Mouse (Mus musculus): Measurements from ENCODE around the gene Rdx. TPM values are rescaled to one million over a fixed set of nuclear protein-coding genes. Genes with fewer than 3 reads are reported as not detected.
"Not testable (repeated sequence)": the region's sequence is repeated elsewhere in the genome, so short reads cannot be mapped to it uniquely, and the experiment has no call there.

Gene Rdx
- polyA plus RNA-seq, 1 experiment from 2014 or later = 148 TPM

DNA sequence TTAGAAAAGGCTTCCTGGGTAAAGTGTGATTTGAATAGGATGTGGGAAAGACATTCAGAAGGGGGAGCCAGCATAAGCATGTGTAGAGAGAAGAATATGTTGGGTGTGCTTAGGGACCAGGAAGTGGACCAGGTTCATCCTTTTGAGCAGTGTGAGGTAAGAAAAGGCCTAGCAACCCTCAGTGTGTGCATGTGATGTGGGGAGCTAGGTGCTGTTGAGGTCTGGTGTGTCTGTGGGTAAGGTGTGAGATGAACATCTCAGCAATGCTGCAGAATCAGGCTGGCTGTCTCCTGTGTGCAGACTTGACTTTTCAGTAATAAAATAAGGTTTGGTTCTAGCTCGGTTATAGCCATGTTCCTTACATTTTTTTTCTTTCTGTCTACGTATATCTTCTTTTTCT is 23.1 kb downstream of the Rdx start:
- Histone ChIP-seq H3K4me1 (no peaks in the 10 kb centered on the region), H3K9ac (no peak overlapping the region), H3K36me3 (peaks cover 73% of the 10 kb centered on the region), H3K4me3 (no peak overlapping the region), H3K9me3 (no peaks in the 10 kb centered on the region), H3K4me2 (replicated peaks) (no peak overlapping the region), H3K27me3 (no peaks in the 10 kb centered on the region), H3K27ac (no peak overlapping the region)
- no peak for ATAC-seq (ENCODE audit: low FRiP score, low read depth)
- WGBS = 97% methylated on average over 2 of the region's 2 CpGs

DNA sequence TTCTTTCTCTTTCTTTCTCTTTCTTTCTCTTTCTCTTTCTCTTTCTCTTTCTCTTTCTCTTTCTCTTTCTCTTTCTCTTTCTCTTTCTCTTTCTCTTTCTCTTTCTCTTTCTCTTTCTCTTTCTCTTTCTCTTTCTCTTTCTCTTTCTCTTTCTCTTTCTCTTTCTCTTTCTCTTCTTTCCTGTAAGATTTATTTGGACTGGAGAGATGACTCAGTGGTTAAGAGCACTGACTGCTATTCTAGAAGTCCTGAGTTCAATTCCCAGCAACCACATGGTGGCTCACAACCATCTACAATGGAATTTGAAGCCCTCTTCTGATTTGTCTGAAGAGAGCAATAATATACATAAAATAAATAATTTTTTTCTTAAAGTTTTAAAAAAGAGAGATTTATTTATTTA is 24.4 kb downstream of the Rdx start:
- H3K4me2 ChIP-seq (replicated peaks); H3K4me3 ChIP-seq; H3K27me3 ChIP-seq; H3K9me3 ChIP-seq; ATAC-seq (ENCODE audit: low FRiP score, low read depth); H3K27ac ChIP-seq; H3K4me1 ChIP-seq; H3K9ac ChIP-seq: not testable (repeated sequence)
- H3K36me3 ChIP-seq = peaks cover 64% of the 10 kb centered on the region

DNA sequence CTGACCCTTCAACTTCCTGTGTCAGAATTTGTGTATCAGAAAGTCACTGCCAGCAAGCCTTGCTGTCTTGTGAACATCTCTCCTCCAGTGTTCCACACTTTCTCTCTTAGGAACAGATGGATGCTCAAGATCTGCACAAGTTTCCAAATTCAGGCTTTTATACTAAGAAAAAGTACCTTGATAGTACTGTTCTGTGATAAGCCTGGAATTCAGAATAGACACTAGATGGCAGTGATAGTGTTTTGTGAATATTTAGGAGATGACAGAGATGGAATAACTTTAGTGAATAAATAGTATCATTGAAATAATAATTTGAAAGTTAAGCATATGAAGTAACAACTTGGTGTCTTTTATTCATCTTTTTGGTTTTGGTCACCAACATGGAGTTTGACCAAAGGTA is 25.2 kb downstream of the Rdx start:
- no peak overlapping the region for H3K4me3 ChIP-seq
- H3K4me1 ChIP-seq = no peaks in the 10 kb centered on the region
- peaks cover 68% of the 10 kb centered on the region for H3K36me3 ChIP-seq
- ATAC-seq (ENCODE audit: low FRiP score, low read depth) = no peak
- no peak overlapping the region for H3K9ac ChIP-seq
- H3K27ac ChIP-seq = no peak overlapping the region
- no peaks in the 10 kb centered on the region for H3K9me3 ChIP-seq
- H3K4me2 ChIP-seq (replicated peaks) = no peak overlapping the region
- no peaks in the 10 kb centered on the region for H3K27me3 ChIP-seq

DNA sequence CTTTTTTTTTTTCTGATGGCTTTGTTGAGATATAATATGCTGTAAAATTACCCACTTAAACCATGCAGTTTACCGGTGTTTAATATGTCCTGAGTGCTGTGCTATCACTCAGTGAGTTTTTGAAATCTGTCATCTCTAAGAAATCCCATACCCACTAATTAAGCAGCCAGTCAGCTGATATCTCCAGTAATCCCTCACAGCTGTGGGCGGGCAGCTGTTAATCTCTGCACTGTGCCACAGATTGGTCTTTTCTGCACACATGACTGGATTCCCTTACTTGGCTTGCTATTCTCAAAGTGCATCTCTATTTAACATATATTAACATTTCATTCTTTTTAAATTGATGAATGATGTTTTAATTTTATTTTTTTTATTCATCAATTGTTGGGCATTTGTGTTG is 29.1 kb downstream of the Rdx start:
- H3K4me2 ChIP-seq (replicated peaks) = no peak overlapping the region
- no peak overlapping the region for H3K9ac ChIP-seq
- no peak for ATAC-seq (ENCODE audit: low FRiP score, low read depth)
- H3K36me3 ChIP-seq = peaks cover 71% of the 10 kb centered on the region
- no peak overlapping the region for H3K27ac ChIP-seq
- no peaks in the 10 kb centered on the region for H3K27me3 ChIP-seq
- 82% methylated on average over 2 of the region's 2 CpGs for WGBS
- no peaks in the 10 kb centered on the region for H3K9me3 ChIP-seq
- H3K4me3 ChIP-seq = no peak overlapping the region
- H3K4me1 ChIP-seq = no peaks in the 10 kb centered on the region

DNA sequence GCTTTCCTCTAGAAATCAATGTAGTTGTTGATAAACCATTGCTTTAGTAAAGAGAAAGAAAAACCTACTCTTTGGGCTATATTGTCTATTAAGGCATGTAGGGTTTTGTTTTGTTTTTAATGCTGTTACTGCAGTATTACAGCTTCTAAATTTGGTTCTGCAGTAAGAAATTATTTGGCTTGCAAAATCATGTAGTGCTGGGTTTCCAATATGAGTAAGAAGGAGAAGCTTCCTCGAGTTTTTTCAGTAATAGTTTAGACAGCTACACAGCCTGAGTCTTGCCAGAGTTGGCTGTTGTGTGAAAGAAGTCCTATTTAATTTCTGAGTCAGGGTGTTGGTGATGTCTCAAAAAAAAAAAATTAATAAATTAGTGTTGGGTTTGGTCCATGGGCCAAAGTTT is 30.7 kb downstream of the Rdx start:
- no peaks in the 10 kb centered on the region for H3K9me3 ChIP-seq
- H3K4me3 ChIP-seq = no peak overlapping the region
- H3K27ac ChIP-seq = no peak overlapping the region
- ATAC-seq (ENCODE audit: low FRiP score, low read depth) = no peak
- H3K4me1 ChIP-seq = no peaks in the 10 kb centered on the region
- H3K36me3 ChIP-seq = peaks cover 69% of the 10 kb centered on the region
- H3K4me2 ChIP-seq (replicated peaks) = no peak overlapping the region
- H3K9ac ChIP-seq = no peak overlapping the region
- WGBS = 90% methylated on average over 1 of the region's 1 CpGs
- H3K27me3 ChIP-seq = no peaks in the 10 kb centered on the region

DNA sequence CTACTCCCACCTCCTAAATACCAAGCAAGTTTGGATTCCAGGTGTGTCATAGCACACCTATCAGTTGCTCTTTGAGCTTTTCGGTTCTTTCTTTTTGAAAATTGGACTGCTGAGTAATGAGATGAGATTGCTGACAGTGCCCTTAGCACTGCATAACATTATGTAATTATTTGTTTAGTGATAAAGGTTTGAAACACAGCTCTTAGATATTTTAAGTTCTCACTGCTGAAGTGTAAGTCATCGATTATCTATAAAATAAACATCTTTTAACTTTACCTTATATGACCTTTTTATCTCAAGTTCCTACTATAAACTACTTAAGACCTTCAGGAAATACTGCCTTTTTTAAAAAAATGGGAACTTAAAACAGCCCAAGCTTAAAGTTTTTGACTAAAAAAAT is 35.0 kb downstream of the Rdx start:
- H3K27me3 ChIP-seq = no peaks in the 10 kb centered on the region
- H3K36me3 ChIP-seq = peaks cover 75% of the 10 kb centered on the region
- no peaks in the 10 kb centered on the region for H3K9me3 ChIP-seq
- no peak for ATAC-seq (ENCODE audit: low FRiP score, low read depth)
- H3K27ac ChIP-seq = no peak overlapping the region
- 94% methylated on average over 2 of the region's 2 CpGs for WGBS
- H3K4me1 ChIP-seq = no peaks in the 10 kb centered on the region
- H3K9ac ChIP-seq = no peak overlapping the region
- H3K4me2 ChIP-seq (replicated peaks) = no peak overlapping the region
- no peak overlapping the region for H3K4me3 ChIP-seq

DNA sequence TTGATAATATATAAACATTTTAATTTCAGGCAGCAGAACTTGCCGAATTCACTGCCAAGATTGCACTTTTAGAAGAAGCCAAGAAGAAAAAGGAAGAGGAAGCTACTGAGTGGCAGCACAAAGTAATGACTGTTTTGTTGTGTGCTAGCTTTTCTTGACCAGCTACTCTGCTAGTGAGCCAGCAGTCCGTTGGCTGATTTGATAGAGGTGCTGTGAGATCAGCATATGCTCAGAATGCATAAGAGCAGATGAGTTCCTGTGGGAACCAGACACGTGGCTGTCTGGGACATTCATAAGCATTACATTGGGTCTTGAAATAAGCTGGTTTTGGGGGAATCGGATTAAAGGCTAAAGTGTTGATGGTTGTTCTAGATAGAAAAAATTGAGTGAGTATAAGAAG is 35.4 kb downstream of the Rdx start:
- Histone ChIP-seq H3K4me2 (replicated peaks) (no peak overlapping the region), H3K27me3 (no peaks in the 10 kb centered on the region), H3K4me3 (no peak overlapping the region), H3K9me3 (no peaks in the 10 kb centered on the region), H3K4me1 (no peaks in the 10 kb centered on the region), H3K36me3 (peaks cover 76% of the 10 kb centered on the region), H3K27ac (no peak overlapping the region), H3K9ac (no peak overlapping the region)
- ATAC-seq (ENCODE audit: low FRiP score, low read depth) = no peak
- WGBS = 89% methylated on average over 4 of the region's 4 CpGs

DNA sequence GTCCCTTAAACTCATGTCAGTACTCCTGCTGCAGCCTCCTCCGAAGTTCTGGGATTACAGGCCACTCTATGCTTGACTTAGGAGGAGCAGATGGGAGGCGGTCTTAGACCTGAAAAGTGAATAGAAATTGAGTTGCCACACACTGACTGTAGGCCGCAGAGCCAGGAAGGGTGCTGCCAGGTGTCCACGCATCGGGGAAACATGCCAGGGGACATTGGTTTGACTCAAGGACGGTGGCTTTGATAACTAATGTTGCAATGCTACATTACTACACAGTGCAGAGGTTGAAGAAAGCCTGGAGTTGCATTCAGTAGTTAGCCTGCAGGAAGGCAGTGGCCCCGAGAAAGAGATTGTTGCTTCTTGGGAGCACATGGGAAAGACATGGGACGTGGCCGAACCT is 44.8 kb downstream of the Rdx start:
- Histone ChIP-seq H3K4me3 (no peak overlapping the region), H3K4me2 (replicated peaks) (no peak overlapping the region), H3K9ac (no peak overlapping the region), H3K4me1 (no peaks in the 10 kb centered on the region), H3K27ac (no peak overlapping the region), H3K36me3 (peaks cover 38% of the 10 kb centered on the region), H3K27me3 (no peaks in the 10 kb centered on the region), H3K9me3 (no peaks in the 10 kb centered on the region)
- ATAC-seq (ENCODE audit: low FRiP score, low read depth) = no peak
- WGBS = 93% methylated on average over 9 of the region's 9 CpGs

DNA sequence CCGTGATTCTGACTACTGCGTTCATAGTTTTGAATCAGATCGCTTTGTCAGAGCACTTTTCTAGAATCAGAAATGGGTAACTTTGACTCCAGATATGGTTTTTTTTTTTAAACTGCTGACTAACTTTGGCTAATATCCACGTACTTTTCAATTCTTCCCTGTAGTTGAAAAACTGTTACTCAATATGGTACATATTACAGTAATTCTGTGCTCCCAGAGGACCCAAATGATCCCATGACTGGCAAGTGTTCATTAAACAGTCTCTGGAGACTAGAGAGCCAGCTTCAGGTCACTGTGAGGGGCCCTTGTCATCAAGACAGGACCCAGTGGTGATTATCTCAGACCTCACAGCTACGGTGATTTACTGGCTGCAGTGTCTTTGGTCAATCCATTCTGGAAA is 45.3 kb downstream of the Rdx start:
- H3K4me1 ChIP-seq = 0 out of 2 replicates have a peak, but pooled peaks cover under 1% of the 10 kb centered on the region
- H3K4me3 ChIP-seq = no peak overlapping the region
- H3K9me3 ChIP-seq = no peaks in the 10 kb centered on the region
- peaks cover 33% of the 10 kb centered on the region for H3K36me3 ChIP-seq
- H3K9ac ChIP-seq = no peak overlapping the region
- H3K4me2 ChIP-seq (replicated peaks) = no peak overlapping the region
- no peak overlapping the region for H3K27ac ChIP-seq
- ATAC-seq (ENCODE audit: low FRiP score, low read depth) = no peak
- 87% methylated on average over 5 of the region's 5 CpGs for WGBS
- no peaks in the 10 kb centered on the region for H3K27me3 ChIP-seq

DNA sequence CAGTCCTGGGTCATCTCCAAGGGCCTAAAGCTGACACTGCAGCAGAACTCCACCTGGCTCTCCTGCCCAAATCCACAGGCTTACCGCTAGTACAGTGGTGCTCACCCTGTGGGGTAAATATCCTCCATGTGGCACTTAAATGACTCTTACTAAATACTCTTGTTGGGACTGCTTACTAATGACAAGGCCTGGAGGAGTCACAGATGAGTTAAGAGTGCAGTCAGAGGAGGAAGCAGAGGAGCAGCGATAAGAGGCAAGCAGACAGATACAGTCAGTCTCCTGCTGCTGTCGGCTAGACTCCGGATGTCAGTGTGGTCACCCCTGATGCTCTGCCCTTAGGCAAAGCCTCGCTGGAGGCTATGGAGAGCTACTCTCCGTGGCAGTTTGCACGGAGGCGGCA is 46.1 kb downstream of the Rdx start:
- Histone ChIP-seq H3K9ac (no peak overlapping the region), H3K4me2 (replicated peaks) (no peak overlapping the region), H3K4me1 (0 out of 2 replicates have a peak, but pooled peaks cover 3% of the 10 kb centered on the region), H3K4me3 (no peak overlapping the region), H3K9me3 (no peaks in the 10 kb centered on the region), H3K36me3 (peaks cover 25% of the 10 kb centered on the region), H3K27ac (no peak overlapping the region), H3K27me3 (no peaks in the 10 kb centered on the region)
- no peak for ATAC-seq (ENCODE audit: low FRiP score, low read depth)
- WGBS = 73% methylated on average over 8 of the region's 8 CpGs

DNA sequence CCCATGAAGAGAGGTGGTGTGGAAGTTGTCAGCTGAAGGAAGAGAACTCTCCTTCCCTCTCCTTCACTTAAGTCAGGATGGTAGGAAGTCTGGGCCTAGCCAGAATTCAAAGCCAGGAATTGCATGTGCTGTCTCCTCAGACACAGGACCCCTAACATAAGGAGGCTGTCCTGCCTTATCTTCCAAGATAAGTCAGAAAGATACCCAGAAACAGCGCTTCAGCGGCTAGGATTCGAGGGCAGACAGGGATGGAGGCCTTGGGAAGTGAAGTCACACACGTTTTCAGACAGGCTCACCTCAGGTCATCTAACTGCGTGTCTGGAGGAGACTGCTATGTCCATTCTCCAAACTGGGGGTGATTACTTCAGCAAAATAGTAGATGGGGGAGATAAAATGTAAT is 47.0 kb downstream of the Rdx start:
- Histone ChIP-seq H3K4me3 (no peak overlapping the region), H3K9ac (no peak overlapping the region), H3K4me2 (replicated peaks) (no peak overlapping the region), H3K27me3 (no peaks in the 10 kb centered on the region), H3K4me1 (0 out of 2 replicates have a peak, but pooled peaks cover 3% of the 10 kb centered on the region), H3K36me3 (peaks cover 19% of the 10 kb centered on the region), H3K27ac (no peak overlapping the region), H3K9me3 (no peaks in the 10 kb centered on the region)
- 78% methylated on average over 5 of the region's 5 CpGs for WGBS
- ATAC-seq (ENCODE audit: low FRiP score, low read depth) = no peak

DNA sequence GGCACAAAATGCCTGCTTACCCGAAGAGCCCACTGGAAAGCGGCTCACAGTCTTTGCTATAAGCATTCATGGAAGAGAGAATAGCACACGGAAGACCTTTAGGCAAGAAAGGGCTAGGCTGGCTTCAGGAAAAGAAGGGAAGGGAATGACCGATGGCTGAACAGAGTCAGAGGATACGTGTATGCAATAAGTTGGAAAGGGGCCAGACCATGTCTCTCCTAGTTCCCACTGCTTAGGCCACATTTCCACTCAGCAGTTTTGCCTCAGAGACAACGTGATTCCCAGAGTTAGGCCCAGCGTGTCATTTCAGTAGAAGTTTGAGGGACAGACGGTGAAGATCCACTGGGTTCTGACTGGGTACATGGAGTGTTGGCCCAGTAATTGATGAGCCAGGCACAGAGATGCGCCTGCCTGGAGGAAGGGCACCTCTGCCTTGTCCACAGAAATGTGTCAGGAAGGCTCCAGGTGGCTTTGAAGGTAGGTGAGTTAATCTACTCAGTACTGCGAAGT is 47.6 kb downstream of the Rdx start:
- Histone ChIP-seq H3K4me1 (0 out of 2 replicates have a peak, but pooled peaks cover 3% of the 10 kb centered on the region), H3K4me3 (no peak overlapping the region), H3K27me3 (no peaks in the 10 kb centered on the region), H3K36me3 (peaks cover 16% of the 10 kb centered on the region), H3K9ac (no peak overlapping the region), H3K27ac (no peak overlapping the region), H3K9me3 (no peaks in the 10 kb centered on the region), H3K4me2 (replicated peaks) (no peak overlapping the region)
- WGBS = 89% methylated on average over 10 of the region's 10 CpGs
- no peak for ATAC-seq (ENCODE audit: low FRiP score, low read depth)

DNA sequence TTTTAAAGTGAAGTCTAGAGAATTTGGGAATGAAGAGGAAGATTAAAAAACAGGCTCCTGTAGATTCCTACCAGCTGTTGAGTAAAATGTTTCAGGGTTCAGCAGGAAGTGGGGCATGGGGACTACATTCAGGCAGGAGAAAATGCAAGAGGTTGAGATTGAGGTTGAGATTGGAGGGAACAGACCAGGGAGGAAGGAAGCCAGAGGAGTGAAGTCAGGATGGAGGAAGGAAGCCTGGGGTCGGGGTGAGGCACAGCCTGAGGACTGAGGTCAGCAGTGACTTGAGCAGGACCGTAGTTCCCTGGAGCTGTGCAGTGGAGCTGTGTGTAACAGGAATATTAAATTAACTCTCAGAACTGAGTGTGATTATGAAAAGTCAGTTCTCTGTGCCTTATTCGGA is 48.7 kb downstream of the Rdx start:
- Histone ChIP-seq H3K9ac (no peak overlapping the region), H3K4me2 (replicated peaks) (no peak overlapping the region), H3K27ac (no peak overlapping the region), H3K27me3 (no peaks in the 10 kb centered on the region), H3K4me3 (no peak overlapping the region), H3K4me1 (0 out of 2 replicates have a peak, but pooled peaks cover 3% of the 10 kb centered on the region), H3K9me3 (no peaks in the 10 kb centered on the region), H3K36me3 (peaks cover 11% of the 10 kb centered on the region)
- no peak for ATAC-seq (ENCODE audit: low FRiP score, low read depth)
- 84% methylated on average over 3 of the region's 3 CpGs for WGBS

Measured in limb, embryonic 13.5 days (tissue).